In genomic region chr1:86416321-86416720, GRCm38 (mm10) we compare ENCODE assay signal across 12 mouse cellular contexts. TPM values are rescaled to one million over a fixed set of nuclear protein-coding genes. Genes with fewer than 3 reads are reported as not detected.
DNase-seq lines count a peak whose midpoint lies in the region; ATAC-seq lines count a peak whose summit lies in the region.
"Had no signal": no experiment of that assay in that cellular context is flagged by ENCODE, and none has a peak within 500 bp of the region (broad histone marks: within the 10 kb centered on the region; RNA-seq: fewer than 3 reads in every experiment).

No protein-coding gene starts in this region.

- H3K9me3 ChIP-seq in intestine, embryonic 14.5 days (ENCODE audit: control insufficient read depth, low read length): no peaks in the 10 kb centered on the region
- H3K9me3 ChIP-seq in intestine, embryonic 15.5 days: no peaks in the 10 kb centered on the region
- H3K9me3 ChIP-seq: embryonic facial prominence, embryonic 13.5 days; megakaryocyte, embryonic 14.5 days; stomach, embryonic 15.5 days had no signal

- peaks cover 2% of the 10 kb centered on the region; the same call in 1 of the 2 replicates for H3K4me1 ChIP-seq in intestine, embryonic 14.5 days (replicated peaks; ENCODE audit: control insufficient read depth, insufficient read depth, low read length)
- 0 out of 2 replicates have a peak, but pooled peaks cover 3% of the 10 kb centered on the region for H3K4me1 ChIP-seq in intestine, embryonic 15.5 days (replicated peaks)
- H3K4me1 ChIP-seq: stomach, embryonic 15.5 days had no signal

- H3K4me3 ChIP-seq in intestine, embryonic 14.5 days (ENCODE audit: low read depth, low read length): no peak overlapping the region
- no peak overlapping the region for H3K4me3 ChIP-seq in intestine, embryonic 15.5 days (replicated peaks)
- H3K4me3 ChIP-seq: embryonic facial prominence, embryonic 13.5 days; stomach, embryonic 15.5 days had no signal

- no peak overlapping the region for H3K9ac ChIP-seq in intestine, embryonic 14.5 days (ENCODE audit: low read length)
- H3K9ac ChIP-seq in intestine, embryonic 15.5 days: no peak overlapping the region
- H3K9ac ChIP-seq: embryonic facial prominence, embryonic 13.5 days; stomach, embryonic 15.5 days had no signal

- ATAC-seq in intestine, embryonic 14.5 days (replicated peaks; ENCODE audit: low FRiP score, low TSS enrichment, low read depth): 0 out of 2 replicates have a peak, but pooled peaks have one; percentile 39
- no peak for ATAC-seq in intestine, embryonic 15.5 days
- ATAC-seq in CD4-positive, CD25-positive, alpha-beta regulatory T cell, adult 4 months: peak; percentile 18

- no peaks in the 10 kb centered on the region for H3K36me3 ChIP-seq in intestine, embryonic 14.5 days (ENCODE audit: control insufficient read depth, insufficient read depth, low read length)
- H3K36me3 ChIP-seq in intestine, embryonic 15.5 days: no peaks in the 10 kb centered on the region
- H3K36me3 ChIP-seq: embryonic facial prominence, embryonic 13.5 days; stomach, embryonic 15.5 days had no signal

- DNase-seq in intestine, embryonic 14.5 days (ENCODE audit: low spot score): no peak
- peak; percentile 71 for DNase-seq in 416B (ENCODE audit: low read depth)
- peak; percentile 35 for DNase-seq in embryo, embryonic 11 days
- DNase-seq in frontal cortex, postnatal 14 days (ENCODE audit: low spot score in 2 of 2): no peak
- no peak for DNase-seq in c-Kit-positive CD71-positive TER-119-positive erythroid progenitor cells, embryonic 14.5 days (ENCODE audit: low spot score)
- no peak for DNase-seq in yolk sac, embryonic 10.5 days (ENCODE audit: low spot score)
- DNase-seq: kidney, adult 8-10 months had no signal

- H3K27me3 ChIP-seq in intestine, embryonic 14.5 days (replicated peaks; ENCODE audit: control insufficient read depth, insufficient read depth, low read length): no peaks in the 10 kb centered on the region
- H3K27me3 ChIP-seq in intestine, embryonic 15.5 days (replicated peaks): no peaks in the 10 kb centered on the region
- H3K27me3 ChIP-seq: embryonic facial prominence, embryonic 13.5 days; megakaryocyte, embryonic 14.5 days; stomach, embryonic 15.5 days had no signal

- WGBS in intestine, embryonic 14.5 days: 63% methylated on average over 6 of the region's 6 CpGs
- 65% methylated on average over 6 of the region's 6 CpGs for WGBS in intestine, embryonic 15.5 days

- no peak overlapping the region for H3K4me2 ChIP-seq in intestine, embryonic 14.5 days (ENCODE audit: low read length)
- no peak overlapping the region for H3K4me2 ChIP-seq in intestine, embryonic 15.5 days (replicated peaks)
- H3K4me2 ChIP-seq: embryonic facial prominence, embryonic 13.5 days; stomach, embryonic 15.5 days had no signal

- no peak overlapping the region for H3K27ac ChIP-seq in intestine, embryonic 14.5 days (ENCODE audit: low read depth)
- H3K27ac ChIP-seq in intestine, embryonic 15.5 days: no peak overlapping the region
- H3K27ac ChIP-seq: embryonic facial prominence, embryonic 13.5 days; stomach, embryonic 15.5 days had no signal

RNA-seq across cellular contexts. Expression of gene Nmur1, which starts 9.7 kb away (rescaled TPM):
- not detected in 2 replicates for polyA plus RNA-seq in intestine, embryonic 14.5 days (2014; fragmentation: Nextera tagmentation; extraction: Ambion mirVana)
- polyA plus RNA-seq in intestine, embryonic 15.5 days (2015; fragmentation: Nextera tagmentation; extraction: Ambion mirVana): 0.27 and 0.36 TPM in 2 replicates
- 1 to 10 TPM; 1.5 to 4.0 TPM for polyA plus RNA-seq in CD4-positive, CD25-positive, alpha-beta regulatory T cell, adult 4 months (2017; shearing (Covaris generic))
- polyA plus RNA-seq: embryonic facial prominence, embryonic 13.5 days; stomach, embryonic 15.5 days had no signal

RNA-seq across cellular contexts. Expression of gene Tex44, which starts 9.8 kb away (rescaled TPM):
- polyA plus RNA-seq in intestine, embryonic 14.5 days (2014; fragmentation: Nextera tagmentation; extraction: Ambion mirVana): not detected in 2 replicates
- polyA plus RNA-seq in intestine, embryonic 15.5 days (2015; fragmentation: Nextera tagmentation; extraction: Ambion mirVana): not detected in 2 replicates
- polyA plus RNA-seq in CD4-positive, CD25-positive, alpha-beta regulatory T cell, adult 4 months (2017; shearing (Covaris generic)): not detected
- polyA plus RNA-seq: embryonic facial prominence, embryonic 13.5 days; stomach, embryonic 15.5 days had no signal

RNA-seq across cellular contexts. Expression of gene Ncl, which starts 57.1 kb away (rescaled TPM):
- polyA plus RNA-seq in intestine, embryonic 14.5 days (2014; fragmentation: Nextera tagmentation; extraction: Ambion mirVana): 423 and 436 TPM in 2 replicates
- polyA plus RNA-seq in intestine, embryonic 15.5 days (2015; fragmentation: Nextera tagmentation; extraction: Ambion mirVana): 424 and 451 TPM in 2 replicates
- polyA plus RNA-seq in CD4-positive, CD25-positive, alpha-beta regulatory T cell, adult 4 months (2017; shearing (Covaris generic)): 100 to 1,000 TPM; 304 to 334 TPM

Comparison
In these comparisons a context has a peak if more than half of its experiments do, and no peak if none do; other contexts are left out.
1. DNase-seq: peak in 416B (single experiment) and embryo, embryonic 11 days (single experiment); none in intestine, embryonic 14.5 days (single experiment), frontal cortex, postnatal 14 days (0 of 2), c-Kit-positive CD71-positive TER-119-positive erythroid progenitor cells, embryonic 14.5 days (single experiment) and yolk sac, embryonic 10.5 days (single experiment).